Mouse (Mus musculus) hematopoietic multipotent progenitor cell, adult 10-12 weeks (in vitro differentiated cells): ENCODE results near the gene Dld. TPM values are rescaled to one million over a fixed set of nuclear protein-coding genes. Genes with fewer than 3 reads are reported as not detected.

ENCODE experiments used
- polyA plus RNA-seq: library from polyadenylated mRNA; stranded (reverse); fragments of >175 nt; gene quantifications from 2 replicates; pipeline ENCODE4 v1.2.3, GENCODE M21; 2012; ENCODE audit warnings: low replicate concordance

Gene Dld
- polyA plus RNA-seq: 0.78 and 4.8 TPM in 2 replicates

GRCm38 (mm10) chr12:31350944-31351928, at the start of gene Dld:
Gene Dld (minus strand): TSS chr12:31351453.

GRCm38 (mm10) chr12:31390571-31390970, 39.3 kb upstream of the Dld start, which contains the start of gene Slc26a3:
Gene Slc26a3 (plus strand): TSS chr12:31390871.

Other genes starting within 250 kb of the Dld start
- gene Gm6993, start 110.7 kb downstream of the Dld start, polyA plus RNA-seq: not detected in 2 replicates
- gene Lamb1, start 86.2 kb downstream of the Dld start, polyA plus RNA-seq: 1.6 and 4.2 TPM in 2 replicates
- gene Slc26a3, start 39.4 kb upstream of the Dld start, polyA plus RNA-seq: not detected in 2 replicates
- gene Cbll1, start 148.2 kb upstream of the Dld start, polyA plus RNA-seq: 2.9 and 3.6 TPM in 2 replicates
- gene Slc26a4, start 208.5 kb upstream of the Dld start, polyA plus RNA-seq: not detected in 2 replicates